Comparison of ENCODE assay signal across 8 mouse cellular contexts in the genomic region with DNA sequence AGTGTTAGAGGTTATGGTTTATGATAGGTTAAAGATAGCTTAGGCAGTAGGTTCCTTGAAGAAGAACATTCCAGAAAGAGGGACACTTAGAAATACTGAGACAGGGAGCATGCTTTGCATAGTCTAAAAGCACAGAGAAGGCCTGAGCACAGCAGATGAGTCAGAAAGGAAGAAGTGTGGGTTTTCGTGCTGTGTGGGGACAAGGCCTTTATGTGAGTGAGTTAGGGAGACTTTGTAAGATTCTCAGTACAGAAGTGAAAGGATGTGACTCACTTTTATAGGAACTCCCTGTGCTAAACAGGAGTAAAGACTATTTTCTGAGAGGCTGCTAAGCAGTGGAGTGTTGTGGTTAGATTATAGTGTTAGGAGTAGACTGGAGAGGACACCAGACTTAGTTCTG. TPM values are rescaled to one million over a fixed set of nuclear protein-coding genes. Genes with fewer than 3 reads are reported as not detected.
DNase-seq lines count a peak whose midpoint lies in the region; ATAC-seq and TF ChIP-seq lines count a peak whose summit lies in the region.

No protein-coding gene starts in this region.

- no peaks in the 10 kb centered on the region for H3K27me3 ChIP-seq in forebrain, embryonic 10.5 days (ENCODE audit: poor library complexity, severe bottlenecking)
- no peaks in the 10 kb centered on the region for H3K27me3 ChIP-seq in intestine, embryonic 15.5 days (replicated peaks)
- no peaks in the 10 kb centered on the region for H3K27me3 ChIP-seq in midbrain, embryonic 13.5 days

- H3K4me3 ChIP-seq in gastrocnemius, adult 2 months, result peak overlapping the region; percentile 76
- H3K4me3 ChIP-seq in forebrain, embryonic 10.5 days, result peak overlapping the region; percentile 92
- H3K4me3 ChIP-seq in intestine, embryonic 15.5 days (replicated peaks), result peak overlapping the region; percentile 85
- H3K4me3 ChIP-seq in midbrain, embryonic 13.5 days (replicated peaks), result peak overlapping the region; percentile 79

- TF ChIP-seq CTCF in gastrocnemius, adult 2 months (IDR thresholded peaks at IDR 0.05), result no peak

- ATAC-seq in intestine, embryonic 15.5 days, result no peak
- no peak for ATAC-seq in midbrain, embryonic 13.5 days

- H3K4me2 ChIP-seq in intestine, embryonic 15.5 days (replicated peaks), result peak overlapping the region; percentile 75
- peak overlapping the region; percentile 69 for H3K4me2 ChIP-seq in midbrain, embryonic 13.5 days (replicated peaks)

- intact Hi-C loops in gastrocnemius, adult 2 months (cut with DNase I), result loop anchor here (2.0 kb wide), 1 partner anchor 101 kb away; no protein-coding TSS in a partner anchor

- H3K4me1 ChIP-seq in forebrain, embryonic 10.5 days, result peaks cover 19% of the 10 kb centered on the region
- no peaks in the 10 kb centered on the region for H3K4me1 ChIP-seq in intestine, embryonic 15.5 days (replicated peaks)
- peaks cover 11% of the 10 kb centered on the region for H3K4me1 ChIP-seq in midbrain, embryonic 13.5 days (replicated peaks)

- H3K9ac ChIP-seq in intestine, embryonic 15.5 days, result no peak overlapping the region
- H3K9ac ChIP-seq in midbrain, embryonic 13.5 days (replicated peaks), result no peak overlapping the region; the same call in 1 of the 2 replicates

- no peak for DNase-seq in gastrocnemius, adult 2 months
- DNase-seq in gastrocnemius, adult 18-20 months (ENCODE audit: low spot score), result no peak
- peak; percentile 16 for DNase-seq in thymus, postnatal 0 days (ENCODE audit: low spot score)
- DNase-seq in thymus, postnatal 36 days, result no peak
- no peak for DNase-seq in forebrain, embryonic 10.5 days (ENCODE audit: extremely low spot score, low spot score)
- DNase-seq in cerebellum, postnatal 4 days (ENCODE audit: low spot score in 2 of 2), result no peak

- 50% methylated on average over 1 of the region's 1 CpGs for WGBS in forebrain, embryonic 10.5 days
- 28% methylated on average over 1 of the region's 1 CpGs for WGBS in intestine, embryonic 15.5 days
- 38% methylated on average over 1 of the region's 1 CpGs for WGBS in midbrain, embryonic 13.5 days

- no peaks in the 10 kb centered on the region; the same call in 1 of the 2 replicates for H3K36me3 ChIP-seq in forebrain, embryonic 10.5 days (replicated peaks)
- no peaks in the 10 kb centered on the region for H3K36me3 ChIP-seq in intestine, embryonic 15.5 days
- no peaks in the 10 kb centered on the region for H3K36me3 ChIP-seq in midbrain, embryonic 13.5 days

- no peaks in the 10 kb centered on the region for H3K9me3 ChIP-seq in forebrain, embryonic 10.5 days
- no peaks in the 10 kb centered on the region for H3K9me3 ChIP-seq in intestine, embryonic 15.5 days
- H3K9me3 ChIP-seq in midbrain, embryonic 13.5 days, result no peaks in the 10 kb centered on the region

- peak overlapping the region; percentile 89 for H3K27ac ChIP-seq in gastrocnemius, adult 2 months
- no peak overlapping the region for H3K27ac ChIP-seq in forebrain, embryonic 10.5 days
- no peak overlapping the region for H3K27ac ChIP-seq in intestine, embryonic 15.5 days
- H3K27ac ChIP-seq in midbrain, embryonic 13.5 days, result no peak overlapping the region

RNA-seq across cellular contexts. Expression of a gene that starts 0.9 kb away (rescaled TPM):
- total RNA-seq in gastrocnemius, adult 2 months (2021), result under 1 TPM in 1 of 2 experiments, not detected in 1; 0.36 TPM
- total RNA-seq in gastrocnemius, adult 18-20 months (2021), result under 1 TPM in 1 of 2 experiments, not detected in 1; 0.23 TPM
- polyA plus RNA-seq in thymus, postnatal 0 days (2015; fragmentation: Nextera tagmentation; extraction: Ambion mirVana), result 1.8 and 2.6 TPM in 2 replicates
- polyA plus RNA-seq in forebrain, embryonic 10.5 days (2016; fragmentation: Nextera tagmentation; extraction: Ambion mirVana), result 2.4 and 2.7 TPM in 2 replicates
- polyA plus RNA-seq in intestine, embryonic 15.5 days (2015; fragmentation: Nextera tagmentation; extraction: Ambion mirVana), result 2.3 and 2.6 TPM in 2 replicates
- polyA plus RNA-seq in midbrain, embryonic 13.5 days (2015; fragmentation: Nextera tagmentation; extraction: Ambion mirVana), result 2.6 and 3.1 TPM in 2 replicates

RNA-seq across cellular contexts. Expression of a gene that starts 1.0 kb away (rescaled TPM):
- under 1 TPM; 0.18 to 0.47 TPM for total RNA-seq in gastrocnemius, adult 2 months (2021)
- total RNA-seq in gastrocnemius, adult 18-20 months (2021), result under 1 TPM; 0.50 to 0.57 TPM
- 4.6 and 5.0 TPM in 2 replicates for polyA plus RNA-seq in thymus, postnatal 0 days (2015; fragmentation: Nextera tagmentation; extraction: Ambion mirVana)
- polyA plus RNA-seq in forebrain, embryonic 10.5 days (2016; fragmentation: Nextera tagmentation; extraction: Ambion mirVana), result 9.8 and 10.2 TPM in 2 replicates
- polyA plus RNA-seq in intestine, embryonic 15.5 days (2015; fragmentation: Nextera tagmentation; extraction: Ambion mirVana), result 5.1 and 5.3 TPM in 2 replicates
- 5.2 and 5.8 TPM in 2 replicates for polyA plus RNA-seq in midbrain, embryonic 13.5 days (2015; fragmentation: Nextera tagmentation; extraction: Ambion mirVana)

RNA-seq across cellular contexts. Expression of a gene that starts 34.8 kb away (rescaled TPM):
- 10 to 100 TPM in 1 of 2 experiments, 1 to 10 TPM in 1; 5.4 to 12.1 TPM for total RNA-seq in gastrocnemius, adult 2 months (2021)
- total RNA-seq in gastrocnemius, adult 18-20 months (2021), result 10 to 100 TPM in 1 of 2 experiments, 1 to 10 TPM in 1; 5.7 to 10.1 TPM
- 0.22 and 1.1 TPM in 2 replicates for polyA plus RNA-seq in thymus, postnatal 0 days (2015; fragmentation: Nextera tagmentation; extraction: Ambion mirVana)
- polyA plus RNA-seq in forebrain, embryonic 10.5 days (2016; fragmentation: Nextera tagmentation; extraction: Ambion mirVana), result 0.36 and 0.80 TPM in 2 replicates
- 1.7 and 2.5 TPM in 2 replicates for polyA plus RNA-seq in intestine, embryonic 15.5 days (2015; fragmentation: Nextera tagmentation; extraction: Ambion mirVana)
- polyA plus RNA-seq in midbrain, embryonic 13.5 days (2015; fragmentation: Nextera tagmentation; extraction: Ambion mirVana), result 0.35 TPM in 2 replicates
